Mouse (Mus musculus): ENCODE measurements around the gene Ciao2b. TPM values are rescaled to one million over a fixed set of nuclear protein-coding genes. Genes with fewer than 3 reads are reported as not detected.

Gene Ciao2b
- total RNA-seq, 2 experiments from 2014 or later: 1.5 to 6.0 TPM

- ATAC-seq (replicated peaks; ENCODE audit: low FRiP score, poor library complexity, severe bottlenecking): no peak
Observed at GRCm38 (mm10) chr8:104591856-104592255, 49.9 kb downstream of the Ciao2b start.

- peak; percentile 93 for ATAC-seq (replicated peaks; ENCODE audit: low FRiP score, poor library complexity, severe bottlenecking)
Observed at GRCm38 (mm10) chr8:104591133-104591834, 50.5 kb downstream of the Ciao2b start, which contains the start of gene Pdp2. Gene Pdp2 (plus strand): TSS chr8:104591451.

- no peak for ATAC-seq (replicated peaks; ENCODE audit: low FRiP score, poor library complexity, severe bottlenecking)
Observed at GRCm38 (mm10) chr8:104590284-104590683, 51.5 kb downstream of the Ciao2b start.

Other genes starting within 250 kb of the Ciao2b start
- gene Cmtm4, start 246.2 kb downstream of the Ciao2b start, total RNA-seq (2015; ENCODE audit: low replicate concordance): 0.96 and 1.0 TPM in 2 replicates
- gene Cmtm4, start 246.2 kb downstream of the Ciao2b start, total RNA-seq (2017; ENCODE audit: low replicate concordance): 0.51 and 0.70 TPM in 2 replicates
- gene Dync1li2, start 198.9 kb downstream of the Ciao2b start, total RNA-seq (2015; ENCODE audit: low replicate concordance): 22.8 and 30.4 TPM in 2 replicates
- gene Dync1li2, start 198.9 kb downstream of the Ciao2b start, total RNA-seq (2017; ENCODE audit: low replicate concordance): 48.3 and 63.4 TPM in 2 replicates
- not detected in 2 replicates for gene Terb1, start 132.1 kb downstream of the Ciao2b start, total RNA-seq (2015; ENCODE audit: low replicate concordance)
- gene Terb1, start 132.1 kb downstream of the Ciao2b start, total RNA-seq (2017; ENCODE audit: low replicate concordance): not detected in 2 replicates
- gene Nae1, start 107.3 kb downstream of the Ciao2b start, total RNA-seq (2015; ENCODE audit: low replicate concordance): 14.4 and 25.4 TPM in 2 replicates
- 19.0 and 28.0 TPM in 2 replicates for gene Nae1, start 107.3 kb downstream of the Ciao2b start, total RNA-seq (2017; ENCODE audit: low replicate concordance)
- gene Car7, start 107.3 kb downstream of the Ciao2b start, total RNA-seq (2015; ENCODE audit: low replicate concordance): not detected in 2 replicates
- 0.51 TPM in 1 of 2 replicates, not detected in the other for gene Car7, start 107.3 kb downstream of the Ciao2b start, total RNA-seq (2017; ENCODE audit: low replicate concordance)
- gene Pdp2, start 50.5 kb downstream of the Ciao2b start, total RNA-seq (2015; ENCODE audit: low replicate concordance): 0.38 and 1.7 TPM in 2 replicates
- 0.98 and 1.3 TPM in 2 replicates for gene Pdp2, start 50.5 kb downstream of the Ciao2b start, total RNA-seq (2017; ENCODE audit: low replicate concordance)
- gene Cdh16, start 17.6 kb downstream of the Ciao2b start, total RNA-seq (2015; ENCODE audit: low replicate concordance): not detected in 2 replicates
- gene Cdh16, start 17.6 kb downstream of the Ciao2b start, total RNA-seq (2017; ENCODE audit: low replicate concordance): not detected in 2 replicates
- gene Rrad, start 10.6 kb downstream of the Ciao2b start, total RNA-seq (2015; ENCODE audit: low replicate concordance): not detected in 2 replicates
- gene Rrad, start 10.6 kb downstream of the Ciao2b start, total RNA-seq (2017; ENCODE audit: low replicate concordance): not detected in 2 replicates
- not detected in 2 replicates for gene Ces2a, start 92.0 kb upstream of the Ciao2b start, total RNA-seq (2015; ENCODE audit: low replicate concordance)
- gene Ces2a, start 92.0 kb upstream of the Ciao2b start, total RNA-seq (2017; ENCODE audit: low replicate concordance): not detected in 2 replicates
- not detected in 2 replicates for gene Ces2b, start 189.6 kb upstream of the Ciao2b start, total RNA-seq (2015; ENCODE audit: low replicate concordance)
- gene Ces2b, start 189.6 kb upstream of the Ciao2b start, total RNA-seq (2017; ENCODE audit: low replicate concordance): not detected in 2 replicates
- gene Ces2c, start 205.1 kb upstream of the Ciao2b start, total RNA-seq (2015; ENCODE audit: low replicate concordance): not detected in 2 replicates
- not detected in 2 replicates for gene Ces2c, start 205.1 kb upstream of the Ciao2b start, total RNA-seq (2017; ENCODE audit: low replicate concordance)